Mouse (Mus musculus) urinary bladder, postnatal 0 days (tissue): ENCODE measurements around the gene Cadps2. TPM values are rescaled to one million over a fixed set of nuclear protein-coding genes. Genes with fewer than 3 reads are reported as not detected.

Experiments
- polyA plus RNA-seq: library from polyadenylated mRNA; unstranded; fragments of >200 nt; fragmentation: Nextera tagmentation; extraction: Ambion mirVana; gene quantifications from 2 replicates; pipeline ENCODE4 v1.2.1, GENCODE M21; 2015

Gene Cadps2
- 1.6 TPM in 2 replicates for polyA plus RNA-seq

GRCm38 (mm10) chr6:23839009-23839811 is at the start of gene Cadps2:
Gene Cadps2 (minus strand): TSS chr6:23839421.

GRCm38 (mm10) chr6:23655036-23655435 is 184.2 kb downstream of the Cadps2 start, which contains the start of gene Rnf148:
Gene Rnf148 (minus strand): TSS chr6:23655136.

GRCm38 (mm10) chr6:23650205-23650604 is 189.0 kb downstream of the Cadps2 start, which contains the start of gene Rnf133:
Gene Rnf133 (minus strand): TSS chr6:23650305.

GRCm38 (mm10) chr6:23248313-23249052 is 590.7 kb downstream of the Cadps2 start, which contains the start of gene Fezf1:
Gene Fezf1 (minus strand): TSS chr6:23248362.

Other genes with a start within 250 kb of the Cadps2 start
- gene Rnf133, start 189.1 kb downstream of the Cadps2 start, polyA plus RNA-seq: not detected in 2 replicates
- gene Rnf148, start 184.3 kb downstream of the Cadps2 start, polyA plus RNA-seq: not detected in 2 replicates
- gene Tas2r118, start 130.6 kb upstream of the Cadps2 start, polyA plus RNA-seq: not detected in 2 replicates